Mouse (Mus musculus): ENCODE measurements around the gene Rgp1.

- TF ChIP-seq GATA1 (IDR thresholded peaks at IDR 0.05; ENCODE audit: low read depth, low read length) = no peak
- TF ChIP-seq POLR2A (IDR thresholded peaks at IDR 0.05; ENCODE audit: control insufficient read depth in 1 of 2, insufficient read depth in 1 of 2, low read depth in 1 of 2, low read length in 2 of 2, poor library complexity in 1 of 2) = no peak
These were observed 15.5 kb upstream of the Rgp1 start for GRCm38 (mm10) chr4:43562769-43563600.
